Mouse (Mus musculus) bone marrow, adult 2 months (tissue): ENCODE results near the gene Fam234b.

Source experiments
- CTCF ChIP-seq: fragments of 200-500 bp; IDR thresholded peaks from 2 replicates; pipeline ENCODE4 v1.5.1; 2011; ENCODE audit warnings: low read length, control low read depth; ENCODE audit not compliant: control insufficient read depth, insufficient read depth
- POLR2A ChIP-seq: fragments of 200-500 bp; IDR thresholded peaks from 2 replicates; pipeline ENCODE4 v1.6.1; 2011; ENCODE audit warnings: low read depth, mild to moderate bottlenecking, control low read depth, low read length, borderline replicate concordance; ENCODE audit not compliant: control insufficient read depth

DNA sequence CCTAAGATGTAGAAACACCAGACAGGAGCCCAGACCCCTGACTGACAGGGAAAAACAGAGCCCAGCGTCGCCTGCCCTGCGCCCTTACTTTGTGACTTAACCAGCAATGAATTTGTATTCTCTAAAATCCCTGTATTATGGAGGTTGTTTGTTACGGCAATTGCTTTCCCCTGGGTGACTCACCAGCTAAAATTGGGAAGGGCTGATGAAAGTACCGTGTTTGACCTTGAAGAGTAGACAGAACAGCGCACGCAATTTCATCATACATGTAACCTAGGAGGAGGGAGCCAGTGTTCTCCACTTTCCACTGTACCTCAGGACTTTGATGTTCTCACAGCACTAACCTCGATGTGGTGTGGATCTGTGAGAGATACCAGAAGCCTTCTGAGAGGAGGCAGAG lies 4.8 kb upstream of the Fam234b start:
- TF ChIP-seq CTCF (no peak), POLR2A (no peak)
